Mouse (Mus musculus) ES-E14 (cell line): ENCODE data around the gene Dennd1a.

Experiments used
- CHD2 ChIP-seq: IDR thresholded peaks from 2 replicates; pipeline ENCODE4 v1.6.1; 2014; ENCODE audit warnings: mild to moderate bottlenecking, low read depth, low read length, inconsistent platforms
- HCFC1 ChIP-seq: IDR thresholded peaks from 2 replicates; pipeline ENCODE4 v1.6.1; 2012; ENCODE audit warnings: low read length, inconsistent platforms, borderline replicate concordance; ENCODE audit not compliant: insufficient read depth
- MAFK ChIP-seq: IDR thresholded peaks from 2 replicates; pipeline ENCODE4 v1.6.1; 2014; ENCODE audit warnings: mild to moderate bottlenecking, low read depth, low read length, inconsistent platforms; ENCODE audit not compliant: insufficient read depth
- ZNF384 ChIP-seq: IDR thresholded peaks from 2 replicates; pipeline ENCODE4 v1.6.1; 2012; ENCODE audit warnings: low read depth, low read length, inconsistent platforms

GRCm38 (mm10) chr2:38133036-38133825 lies 154.0 kb downstream of the Dennd1a start:
- TF ChIP-seq CHD2, result no peak
- no peak for TF ChIP-seq HCFC1
- no peak for TF ChIP-seq MAFK
- no peak for TF ChIP-seq ZNF384
